Mouse (Mus musculus): Measurements from ENCODE around the gene Duoxa1. TPM values are rescaled to one million over a fixed set of nuclear protein-coding genes. Genes with fewer than 3 reads are reported as not detected.
"Not testable (repeated sequence)": the region's sequence is repeated elsewhere in the genome, so short reads cannot be mapped to it uniquely, and the experiment has no call there.

The Duoxa1 gene
- polyA plus RNA-seq, 1 experiment from 2014 or later: not detected

GRCm38 (mm10) chr2:122345106-122345893 is 31.8 kb upstream of the Duoxa1 start:
- Histone ChIP-seq H3K27me3 (ENCODE audit: control insufficient read depth, insufficient read depth, low read length) (no peaks in the 10 kb centered on the region), H3K4me2 (replicated peaks; ENCODE audit: low read depth, low read length) (no peak overlapping the region), H3K36me3 (ENCODE audit: control insufficient read depth, insufficient read depth, low read length) (no peaks in the 10 kb centered on the region), H3K9me3 (ENCODE audit: control insufficient read depth, low read length) (no peaks in the 10 kb centered on the region), H3K4me3 (ENCODE audit: low read depth, low read length) (no peak overlapping the region), H3K9ac (ENCODE audit: low read depth, low read length) (no peak overlapping the region), H3K4me1 (replicated peaks; ENCODE audit: control insufficient read depth, insufficient read depth, low read length) (peaks cover 8% of the 10 kb centered on the region; the same call in 1 of the 2 replicates), H3K27ac (ENCODE audit: low read depth, low read length) (no peak overlapping the region)
- WGBS: 87% methylated on average over 6 of the region's 6 CpGs
- ATAC-seq (ENCODE audit: low FRiP score): no peak
- DNase-seq (ENCODE audit: low spot score): no peak

GRCm38 (mm10) chr2:122337291-122337690 is 23.8 kb upstream of the Duoxa1 start:
- no peak overlapping the region for H3K9ac ChIP-seq (ENCODE audit: low read depth, low read length)
- 64% methylated on average over 21 of the region's 21 CpGs for WGBS
- H3K9me3 ChIP-seq (ENCODE audit: control insufficient read depth, low read length): no peaks in the 10 kb centered on the region
- no peak overlapping the region for H3K4me3 ChIP-seq (ENCODE audit: low read depth, low read length)
- no peak for DNase-seq (ENCODE audit: low spot score)
- no peak overlapping the region for H3K4me2 ChIP-seq (replicated peaks; ENCODE audit: low read depth, low read length)
- no peaks in the 10 kb centered on the region for H3K36me3 ChIP-seq (ENCODE audit: control insufficient read depth, insufficient read depth, low read length)
- no peak overlapping the region for H3K27ac ChIP-seq (ENCODE audit: low read depth, low read length)
- H3K27me3 ChIP-seq (ENCODE audit: control insufficient read depth, insufficient read depth, low read length): no peaks in the 10 kb centered on the region
- peak; percentile 49; the same call in 1 of the 2 replicates for ATAC-seq (ENCODE audit: low FRiP score)
- no peaks in the 10 kb centered on the region for H3K4me1 ChIP-seq (replicated peaks; ENCODE audit: control insufficient read depth, insufficient read depth, low read length)

GRCm38 (mm10) chr2:122334170-122334569 is 20.6 kb upstream of the Duoxa1 start:
- 84% methylated on average over 3 of the region's 3 CpGs for WGBS
- no peak for ATAC-seq (ENCODE audit: low FRiP score)
- Histone ChIP-seq H3K4me2 (replicated peaks; ENCODE audit: low read depth, low read length) (no peak overlapping the region), H3K36me3 (ENCODE audit: control insufficient read depth, insufficient read depth, low read length) (no peaks in the 10 kb centered on the region), H3K4me1 (replicated peaks; ENCODE audit: control insufficient read depth, insufficient read depth, low read length) (no peaks in the 10 kb centered on the region), H3K9me3 (ENCODE audit: control insufficient read depth, low read length) (no peaks in the 10 kb centered on the region), H3K27me3 (ENCODE audit: control insufficient read depth, insufficient read depth, low read length) (no peaks in the 10 kb centered on the region), H3K27ac (ENCODE audit: low read depth, low read length) (no peak overlapping the region), H3K4me3 (ENCODE audit: low read depth, low read length) (no peak overlapping the region), H3K9ac (ENCODE audit: low read depth, low read length) (no peak overlapping the region)
- DNase-seq (ENCODE audit: low spot score): no peak

- Histone ChIP-seq H3K4me1 (replicated peaks; ENCODE audit: control insufficient read depth, insufficient read depth, low read length) (no peaks in the 10 kb centered on the region), H3K36me3 (ENCODE audit: control insufficient read depth, insufficient read depth, low read length) (no peaks in the 10 kb centered on the region), H3K9me3 (ENCODE audit: control insufficient read depth, low read length) (no peaks in the 10 kb centered on the region), H3K27me3 (ENCODE audit: control insufficient read depth, insufficient read depth, low read length) (no peaks in the 10 kb centered on the region), H3K27ac (ENCODE audit: low read depth, low read length) (no peak overlapping the region), H3K9ac (ENCODE audit: low read depth, low read length) (no peak overlapping the region), H3K4me3 (ENCODE audit: low read depth, low read length) (no peak overlapping the region), H3K4me2 (replicated peaks; ENCODE audit: low read depth, low read length) (no peak overlapping the region)
- no peak for DNase-seq (ENCODE audit: low spot score)
- ATAC-seq (ENCODE audit: low FRiP score): no peak
- 90% methylated on average over 3 of the region's 3 CpGs for WGBS
These were observed 18.7 kb upstream of the Duoxa1 start for GRCm38 (mm10) chr2:122332222-122332621.

GRCm38 (mm10) chr2:122330317-122330716 is 16.8 kb upstream of the Duoxa1 start:
- WGBS: 88% methylated on average over 4 of the region's 6 CpGs
- not testable (repeated sequence) for H3K27ac ChIP-seq (ENCODE audit: low read depth, low read length); H3K9me3 ChIP-seq (ENCODE audit: control insufficient read depth, low read length); H3K36me3 ChIP-seq (ENCODE audit: control insufficient read depth, insufficient read depth, low read length); H3K27me3 ChIP-seq (ENCODE audit: control insufficient read depth, insufficient read depth, low read length); H3K4me2 ChIP-seq (replicated peaks; ENCODE audit: low read depth, low read length); ATAC-seq (ENCODE audit: low FRiP score); H3K4me3 ChIP-seq (ENCODE audit: low read depth, low read length); H3K9ac ChIP-seq (ENCODE audit: low read depth, low read length); H3K4me1 ChIP-seq (replicated peaks; ENCODE audit: control insufficient read depth, insufficient read depth, low read length); DNase-seq (ENCODE audit: low spot score)

- H3K9ac ChIP-seq (ENCODE audit: low read depth, low read length): no peak overlapping the region
These were observed 14.5 kb upstream of the Duoxa1 start for GRCm38 (mm10) chr2:122327986-122328385.

GRCm38 (mm10) chr2:122325361-122325760 is 11.8 kb upstream of the Duoxa1 start:
- 83% methylated on average over 2 of the region's 2 CpGs for WGBS
- no peak for ATAC-seq (ENCODE audit: low FRiP score)
- Histone ChIP-seq H3K4me1 (replicated peaks; ENCODE audit: control insufficient read depth, insufficient read depth, low read length) (no peaks in the 10 kb centered on the region), H3K36me3 (ENCODE audit: control insufficient read depth, insufficient read depth, low read length) (no peaks in the 10 kb centered on the region), H3K4me3 (ENCODE audit: low read depth, low read length) (no peak overlapping the region), H3K27me3 (ENCODE audit: control insufficient read depth, insufficient read depth, low read length) (no peaks in the 10 kb centered on the region), H3K27ac (ENCODE audit: low read depth, low read length) (no peak overlapping the region), H3K9me3 (ENCODE audit: control insufficient read depth, low read length) (no peaks in the 10 kb centered on the region), H3K9ac (ENCODE audit: low read depth, low read length) (no peak overlapping the region), H3K4me2 (replicated peaks; ENCODE audit: low read depth, low read length) (no peak overlapping the region)
- DNase-seq (ENCODE audit: low spot score): no peak

More at GRCm38 (mm10) chr2:122327986-122328385, 14.5 kb upstream of the Duoxa1 start:
- Histone ChIP-seq H3K27ac (ENCODE audit: low read depth, low read length) (no peak overlapping the region), H3K36me3 (ENCODE audit: control insufficient read depth, insufficient read depth, low read length) (no peaks in the 10 kb centered on the region), H3K4me1 (replicated peaks; ENCODE audit: control insufficient read depth, insufficient read depth, low read length) (no peaks in the 10 kb centered on the region), H3K4me2 (replicated peaks; ENCODE audit: low read depth, low read length) (no peak overlapping the region), H3K9me3 (ENCODE audit: control insufficient read depth, low read length) (no peaks in the 10 kb centered on the region), H3K27me3 (ENCODE audit: control insufficient read depth, insufficient read depth, low read length) (no peaks in the 10 kb centered on the region), H3K4me3 (ENCODE audit: low read depth, low read length) (no peak overlapping the region)
- DNase-seq (ENCODE audit: low spot score) (no peak), ATAC-seq (ENCODE audit: low FRiP score) (no peak)
- 75% methylated on average over 3 of the region's 3 CpGs for WGBS

GRCm38 (mm10) chr2:122324586-122324985 is 11.1 kb upstream of the Duoxa1 start:
- DNase-seq (ENCODE audit: low spot score) (no peak), ATAC-seq (ENCODE audit: low FRiP score) (no peak)
- Histone ChIP-seq H3K4me3 (ENCODE audit: low read depth, low read length) (no peak overlapping the region), H3K4me2 (replicated peaks; ENCODE audit: low read depth, low read length) (no peak overlapping the region), H3K27me3 (ENCODE audit: control insufficient read depth, insufficient read depth, low read length) (no peaks in the 10 kb centered on the region), H3K9ac (ENCODE audit: low read depth, low read length) (no peak overlapping the region), H3K9me3 (ENCODE audit: control insufficient read depth, low read length) (no peaks in the 10 kb centered on the region), H3K27ac (ENCODE audit: low read depth, low read length) (no peak overlapping the region), H3K4me1 (replicated peaks; ENCODE audit: control insufficient read depth, insufficient read depth, low read length) (no peaks in the 10 kb centered on the region), H3K36me3 (ENCODE audit: control insufficient read depth, insufficient read depth, low read length) (no peaks in the 10 kb centered on the region)
- WGBS: 86% methylated on average over 3 of the region's 3 CpGs

- no peaks in the 10 kb centered on the region for H3K36me3 ChIP-seq (ENCODE audit: control insufficient read depth, insufficient read depth, low read length)
- H3K27me3 ChIP-seq (ENCODE audit: control insufficient read depth, insufficient read depth, low read length): no peaks in the 10 kb centered on the region
- H3K9me3 ChIP-seq (ENCODE audit: control insufficient read depth, low read length): no peaks in the 10 kb centered on the region
- H3K9ac ChIP-seq (ENCODE audit: low read depth, low read length): no peak overlapping the region
- H3K4me2 ChIP-seq (replicated peaks; ENCODE audit: low read depth, low read length): no peak overlapping the region
- no peak overlapping the region for H3K27ac ChIP-seq (ENCODE audit: low read depth, low read length)
- no peaks in the 10 kb centered on the region for H3K4me1 ChIP-seq (replicated peaks; ENCODE audit: control insufficient read depth, insufficient read depth, low read length)
- ATAC-seq (ENCODE audit: low FRiP score) (no peak), DNase-seq (ENCODE audit: low spot score) (no peak)
- H3K4me3 ChIP-seq (ENCODE audit: low read depth, low read length): no peak overlapping the region
- 63% methylated on average over 3 of the region's 3 CpGs for WGBS
These were observed 10.4 kb upstream of the Duoxa1 start for GRCm38 (mm10) chr2:122323960-122324359.

Data from hindbrain, embryonic 11.5 days (tissue).